Mouse (Mus musculus): Measurements from ENCODE around the gene Rbks. TPM values are rescaled to one million over a fixed set of nuclear protein-coding genes. Genes with fewer than 3 reads are reported as not detected.
"Not testable (repeated sequence)": the region's sequence is repeated elsewhere in the genome, so short reads cannot be mapped to it uniquely, and the experiment has no call there.

The Rbks gene
- total RNA-seq, 2 experiments from 2014 or later: 7.2 TPM; not detected in 1

DNA sequence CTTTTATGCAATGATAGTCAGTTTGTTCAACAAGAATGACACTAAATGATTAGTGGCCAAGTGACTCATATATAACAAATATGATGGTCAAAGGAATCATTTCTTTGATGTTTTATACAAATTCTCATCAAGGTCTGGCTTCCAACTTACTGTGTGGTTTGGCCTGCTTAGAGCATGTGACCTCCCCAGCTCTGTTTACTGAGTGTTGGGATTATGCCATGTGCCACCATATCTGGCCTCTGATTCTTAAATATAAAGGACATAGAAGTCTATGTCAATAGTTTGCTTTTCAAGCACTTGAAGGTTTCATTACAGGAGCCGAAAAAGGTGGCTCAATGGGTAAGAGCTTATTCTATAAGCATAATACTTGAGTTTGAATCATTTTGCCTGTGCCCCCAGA lies 15.1 kb downstream of the Rbks start:
- ATAC-seq (replicated peaks; ENCODE audit: low FRiP score, poor library complexity, severe bottlenecking): no peak

DNA sequence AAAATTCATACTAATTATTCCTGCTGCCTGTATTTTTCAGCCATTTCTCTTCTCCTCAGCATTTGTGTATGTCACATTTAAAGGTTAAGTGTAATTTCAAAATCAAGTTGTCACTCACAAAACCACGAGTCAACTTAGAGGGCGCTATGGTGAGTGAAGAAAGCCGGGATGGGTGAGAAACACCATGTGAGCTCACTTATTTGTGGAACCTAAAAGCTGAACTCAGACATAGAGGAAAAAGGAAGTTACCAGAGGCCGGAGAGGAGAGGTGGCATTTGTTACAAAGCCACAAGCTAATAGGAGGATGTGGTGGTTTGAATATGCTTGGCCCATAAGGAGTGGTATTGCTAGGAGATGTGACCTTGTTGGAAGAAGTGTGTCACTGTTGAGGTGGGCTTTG lies 17.2 kb downstream of the Rbks start:
- ATAC-seq (replicated peaks; ENCODE audit: low FRiP score, poor library complexity, severe bottlenecking): no peak

DNA sequence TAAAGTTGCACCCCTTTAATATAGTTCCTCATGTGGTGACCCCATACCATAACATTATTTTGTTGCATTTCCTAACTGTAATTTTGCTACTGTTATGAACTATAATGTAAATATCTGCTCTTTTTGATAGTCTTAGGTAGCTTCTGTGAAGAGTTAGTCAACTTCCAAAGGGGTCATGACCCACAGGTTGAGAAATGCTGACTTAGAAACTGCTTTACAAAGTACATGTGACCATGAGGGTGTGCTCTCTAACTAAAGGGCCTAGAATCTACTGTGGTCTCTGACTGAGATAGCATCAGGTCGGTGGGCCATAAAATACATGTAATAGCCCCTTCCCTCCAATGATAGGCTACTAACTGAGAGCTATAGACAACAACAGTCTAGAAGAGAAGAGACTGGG lies 19.4 kb downstream of the Rbks start:
- ATAC-seq (replicated peaks; ENCODE audit: low FRiP score, poor library complexity, severe bottlenecking): no peak

- ATAC-seq (replicated peaks; ENCODE audit: low FRiP score, poor library complexity, severe bottlenecking): no peak
Observed at GRCm38 (mm10) chr5:31673431-31673830, 24.0 kb downstream of the Rbks start.

DNA sequence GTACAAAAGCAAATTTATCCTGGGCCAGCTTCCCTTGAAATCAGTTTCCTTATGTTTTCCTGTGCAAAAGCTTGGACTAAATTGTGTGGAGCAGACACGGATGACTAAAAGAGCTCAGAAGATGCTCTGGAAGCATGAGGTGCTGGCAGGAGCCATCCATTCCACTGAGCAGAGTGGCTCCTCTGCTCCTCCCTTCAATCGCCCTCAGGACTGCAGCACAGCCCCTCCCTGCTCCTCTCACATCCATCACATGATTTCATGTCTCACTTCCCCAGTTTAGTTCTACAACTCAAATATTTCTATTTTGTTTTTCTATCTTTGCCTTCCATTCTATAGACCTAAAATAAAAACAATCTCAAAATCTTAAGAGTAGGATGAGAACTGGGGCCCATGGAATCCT lies 26.3 kb downstream of the Rbks start:
- no peak for ATAC-seq (replicated peaks; ENCODE audit: low FRiP score, poor library complexity, severe bottlenecking)

GRCm38 (mm10) chr5:31669984-31670383 lies 27.4 kb downstream of the Rbks start:
- no peak for ATAC-seq (replicated peaks; ENCODE audit: low FRiP score, poor library complexity, severe bottlenecking)

DNA sequence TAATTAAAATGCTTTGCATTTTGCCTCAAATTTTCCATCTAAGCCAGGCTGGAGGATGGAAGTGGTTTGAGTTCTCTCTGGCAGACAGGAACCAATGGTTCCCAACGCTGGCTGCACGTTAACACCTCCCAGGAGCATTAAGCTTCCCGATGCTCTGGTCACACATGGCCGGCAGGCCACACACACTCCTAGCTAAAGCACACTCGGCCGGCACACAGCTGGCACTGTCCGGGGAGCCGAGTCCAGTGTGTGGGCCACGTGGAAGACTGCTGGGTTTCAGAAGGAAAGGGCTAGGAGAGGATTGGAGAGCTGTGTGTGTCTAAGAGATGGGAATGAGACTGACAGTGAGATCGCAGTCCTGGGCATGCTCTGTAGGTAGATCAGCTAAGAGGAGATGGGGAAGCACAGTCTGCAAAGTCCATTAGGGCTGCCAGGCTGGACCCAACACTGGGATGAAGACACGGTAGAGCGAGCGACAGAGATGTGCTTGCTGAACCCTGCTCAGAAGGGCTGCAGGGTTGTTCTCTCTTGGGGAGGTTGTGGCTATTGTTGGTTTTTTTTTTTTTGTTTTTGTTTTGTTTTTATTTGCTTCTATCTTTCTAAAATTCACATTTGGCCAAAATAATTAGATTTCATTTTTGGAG lies 29.0 kb downstream of the Rbks start:
- ATAC-seq (replicated peaks; ENCODE audit: low FRiP score, poor library complexity, severe bottlenecking): no peak

DNA sequence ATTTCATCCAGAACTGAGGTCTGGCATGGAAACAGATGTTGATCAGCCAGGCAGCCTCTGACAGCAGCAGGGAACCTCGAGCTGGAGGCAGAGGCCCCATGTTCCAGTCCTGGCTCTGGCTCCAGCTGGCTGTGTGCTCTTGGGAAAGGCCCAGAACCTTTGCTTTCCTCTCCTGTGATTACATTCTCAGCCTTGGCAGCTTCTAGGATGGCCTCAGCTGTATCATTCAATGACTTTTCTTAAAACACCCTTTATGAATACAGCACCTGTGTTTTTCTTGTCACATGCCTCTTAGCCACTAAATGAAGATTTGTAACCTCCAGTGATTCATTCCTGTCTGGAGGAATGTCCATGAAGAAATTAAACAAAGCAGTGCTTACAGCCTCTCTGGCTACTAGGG lies 31.3 kb downstream of the Rbks start:
- no peak for ATAC-seq (replicated peaks; ENCODE audit: low FRiP score, poor library complexity, severe bottlenecking)

DNA sequence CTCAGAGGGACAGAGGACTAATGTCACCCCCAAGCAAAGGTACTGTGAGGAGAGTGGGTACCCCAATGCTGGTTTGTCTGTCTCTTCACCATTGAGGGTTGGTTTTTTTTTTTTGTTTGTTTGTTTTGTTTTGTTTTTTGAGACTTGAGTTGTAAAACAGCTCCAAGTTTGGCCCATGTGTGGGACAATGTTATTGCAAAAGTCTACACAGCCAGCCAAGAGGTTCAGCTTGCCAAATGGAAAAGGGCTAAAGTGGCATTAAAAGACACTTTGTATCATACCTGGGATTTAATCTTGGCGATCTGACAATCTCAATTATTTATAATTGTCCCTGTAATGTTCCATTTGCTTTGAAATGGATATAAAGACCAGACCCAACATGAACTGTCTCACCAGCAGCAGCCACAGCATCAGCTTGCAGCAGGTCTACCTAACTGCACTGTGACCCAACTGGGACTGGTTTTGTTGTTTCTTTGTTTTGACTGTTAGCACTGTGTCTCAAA lies 41.7 kb downstream of the Rbks start:
- no peak for ATAC-seq (replicated peaks; ENCODE audit: low FRiP score, poor library complexity, severe bottlenecking)

DNA sequence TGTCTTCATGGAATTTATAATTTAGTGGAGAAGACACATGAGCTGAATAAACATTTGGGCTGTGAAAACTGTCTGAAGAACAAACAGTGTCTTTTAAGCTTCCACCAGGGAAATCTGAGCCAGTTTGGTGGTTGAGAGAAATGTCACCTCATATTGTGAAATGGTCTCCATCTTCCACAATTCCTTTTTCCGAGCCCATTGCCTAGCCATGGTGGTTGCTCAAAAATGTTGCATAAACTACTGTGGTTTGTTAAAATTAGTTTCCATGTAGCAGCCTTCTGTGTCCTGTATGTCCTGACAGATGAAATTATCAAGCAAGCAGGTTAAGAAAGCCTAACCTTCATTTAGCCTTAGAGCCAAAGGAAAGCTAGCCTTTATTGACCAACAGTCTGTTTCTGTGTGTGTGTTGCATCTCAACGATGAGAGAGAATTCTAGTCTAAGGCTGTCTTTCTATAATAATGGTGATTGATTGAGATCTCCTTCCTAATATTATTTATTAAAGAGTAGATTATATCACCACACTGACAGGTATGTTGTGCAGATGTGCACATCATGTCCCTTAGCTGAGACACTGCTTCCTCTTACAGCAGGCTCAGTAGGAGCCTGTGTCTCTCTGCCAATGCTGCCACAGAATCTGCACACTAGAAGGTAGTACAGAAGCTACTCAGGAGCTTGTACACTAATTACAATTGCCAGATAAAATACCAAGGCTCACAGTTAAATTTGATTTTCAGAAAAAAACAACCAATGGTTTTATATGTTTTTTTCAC lies 46.7 kb downstream of the Rbks start:
- ATAC-seq (replicated peaks; ENCODE audit: low FRiP score, poor library complexity, severe bottlenecking): no peak

GRCm38 (mm10) chr5:31647327-31647726 lies 50.1 kb downstream of the Rbks start:
- ATAC-seq (replicated peaks; ENCODE audit: low FRiP score, poor library complexity, severe bottlenecking): no peak

DNA sequence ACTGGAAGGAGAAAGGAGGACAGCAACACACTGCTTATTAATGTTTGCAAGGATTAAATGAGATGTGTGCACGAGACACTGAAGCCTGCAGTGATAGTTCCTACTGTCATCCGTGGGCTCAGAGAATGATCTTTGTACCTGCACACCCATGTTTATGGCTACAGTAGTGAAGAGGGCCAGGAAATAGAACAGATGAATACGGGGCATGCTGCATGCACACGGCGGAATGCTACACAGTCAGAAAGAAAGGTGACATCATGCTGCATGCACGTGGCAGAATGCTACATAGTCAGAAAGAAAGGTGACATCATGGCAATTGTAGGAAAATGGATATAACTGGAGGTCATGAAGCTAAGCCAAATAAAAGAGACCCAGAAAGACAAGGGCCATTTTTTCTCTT lies 50.9 kb downstream of the Rbks start:
- no peak for ATAC-seq (replicated peaks; ENCODE audit: low FRiP score, poor library complexity, severe bottlenecking)

DNA sequence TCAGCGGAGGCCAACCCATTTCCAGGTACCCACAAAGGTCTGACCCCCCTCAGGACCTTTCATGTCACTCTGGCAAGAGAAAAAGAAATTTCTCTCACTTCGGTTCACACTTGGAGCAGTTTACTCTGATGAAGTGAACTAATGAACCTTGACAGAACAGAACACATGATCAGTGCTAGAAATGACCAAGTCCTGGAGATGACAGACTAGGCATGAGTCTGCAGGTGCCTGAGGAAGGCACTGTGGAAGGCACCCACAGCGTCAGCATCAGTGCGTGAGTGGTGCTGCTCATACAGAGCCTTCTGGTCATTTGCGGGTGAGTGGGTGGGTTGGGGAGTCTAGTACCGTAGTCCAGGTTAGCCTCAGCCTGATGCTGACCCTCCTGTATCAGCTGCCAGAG lies 51.6 kb downstream of the Rbks start:
- no peak for ATAC-seq (replicated peaks; ENCODE audit: low FRiP score, poor library complexity, severe bottlenecking)

GRCm38 (mm10) chr5:31644847-31645246 lies 52.6 kb downstream of the Rbks start:
- ATAC-seq (replicated peaks; ENCODE audit: low FRiP score, poor library complexity, severe bottlenecking): no peak

GRCm38 (mm10) chr5:31644272-31644671 lies 53.2 kb downstream of the Rbks start:
- no peak for ATAC-seq (replicated peaks; ENCODE audit: low FRiP score, poor library complexity, severe bottlenecking)

DNA sequence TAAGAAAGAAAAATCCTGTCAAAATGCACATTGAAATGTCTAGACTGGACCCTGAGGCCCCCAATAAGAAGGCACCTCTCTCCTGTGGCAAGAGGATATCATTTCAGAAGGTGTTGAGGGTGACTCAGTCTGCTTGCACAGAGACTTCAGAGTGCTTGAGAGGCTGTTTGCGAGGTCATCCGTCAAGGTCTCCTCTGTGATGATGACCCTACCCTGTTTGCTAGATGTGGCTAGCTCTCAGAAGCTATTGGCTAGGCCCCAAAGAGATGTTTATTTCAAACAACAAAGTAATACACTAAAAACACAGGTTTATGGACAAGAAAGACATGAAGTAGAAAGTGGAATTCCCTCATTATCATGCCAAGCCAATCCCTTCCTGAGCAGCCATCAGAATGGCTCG lies 55.1 kb downstream of the Rbks start:
- ATAC-seq (replicated peaks; ENCODE audit: low FRiP score, poor library complexity, severe bottlenecking): no peak

GRCm38 (mm10) chr5:31640542-31640941 lies 56.9 kb downstream of the Rbks start:
- ATAC-seq (replicated peaks; ENCODE audit: low FRiP score, poor library complexity, severe bottlenecking): no peak

- ATAC-seq (replicated peaks; ENCODE audit: low FRiP score, poor library complexity, severe bottlenecking): no peak
Observed at GRCm38 (mm10) chr5:31636636-31637253, 60.7 kb downstream of the Rbks start.

DNA sequence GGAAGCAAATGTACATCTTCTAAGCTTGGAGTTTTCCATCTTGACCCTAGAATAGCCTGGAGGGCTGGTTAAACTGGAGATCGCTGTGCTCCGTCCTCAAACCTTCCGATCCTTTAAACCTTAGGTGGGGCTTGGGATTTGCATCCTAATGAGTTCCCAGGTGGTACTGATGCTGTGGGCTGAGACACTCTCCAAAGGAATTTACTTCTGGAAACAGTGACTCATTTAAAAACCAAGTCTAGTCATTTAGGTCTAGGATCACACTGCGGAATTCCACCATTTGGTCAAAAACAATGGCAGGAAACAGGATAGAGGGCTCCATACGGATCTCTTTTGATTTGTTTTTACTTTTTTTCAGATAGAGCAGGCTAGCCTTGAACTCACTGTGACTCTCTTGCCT lies 62.7 kb downstream of the Rbks start:
- no peak for ATAC-seq (replicated peaks; ENCODE audit: low FRiP score, poor library complexity, severe bottlenecking)

DNA sequence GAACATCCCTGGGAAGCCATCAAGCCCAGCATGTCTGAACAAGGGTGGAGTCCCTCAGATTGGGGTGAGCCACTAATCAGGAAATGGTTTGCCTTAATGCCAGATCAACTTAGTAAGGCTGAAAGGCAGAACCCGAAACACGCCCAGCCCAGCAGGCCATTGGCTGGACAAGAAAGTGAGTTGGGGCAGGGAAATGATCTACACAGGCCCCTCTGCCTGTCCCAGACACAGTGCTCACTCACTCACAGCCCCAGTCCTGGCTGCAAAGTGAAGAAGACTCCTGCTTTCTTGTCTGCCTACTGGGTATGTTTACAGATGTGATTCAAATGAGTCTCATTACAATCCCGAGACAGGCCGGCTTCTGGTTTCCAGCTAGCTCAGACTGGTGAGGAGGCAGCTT lies 63.3 kb downstream of the Rbks start:
- no peak for ATAC-seq (replicated peaks; ENCODE audit: low FRiP score, poor library complexity, severe bottlenecking)

GRCm38 (mm10) chr5:31631169-31631568 lies 66.3 kb downstream of the Rbks start:
- ATAC-seq (replicated peaks; ENCODE audit: low FRiP score, poor library complexity, severe bottlenecking): not testable (repeated sequence)

Data from erythroblast, adult 5-6 weeks (primary cell).